35 mouse cellular contexts compared by ENCODE assay signal in genomic region chr3:63511316-63511715, GRCm38 (mm10). TPM values are rescaled to one million over a fixed set of nuclear protein-coding genes. Genes with fewer than 3 reads are reported as not detected.
DNase-seq lines count a peak whose midpoint lies in the region; ATAC-seq lines count a peak whose summit lies in the region.
"Had no signal": no experiment of that assay in that cellular context is flagged by ENCODE, and none has a peak within 500 bp of the region (broad histone marks: within the 10 kb centered on the region; RNA-seq: fewer than 3 reads in every experiment).

No protein-coding gene starts in this region.

- 83% methylated on average over 6 of the region's 6 CpGs for whole genome bisulfite sequencing in heart, embryonic 10.5 days
- WGBS in heart, embryonic 12.5 days, result 78% methylated on average over 6 of the region's 6 CpGs

- no peaks in the 10 kb centered on the region for H3K36me3 ChIP-seq in heart, embryonic 10.5 days
- no peaks in the 10 kb centered on the region for H3K36me3 ChIP-seq in heart, embryonic 12.5 days
- H3K36me3 ChIP-seq: embryonic facial prominence, embryonic 10.5 days; embryonic facial prominence, embryonic 13.5 days; forebrain, embryonic 12.5 days; forebrain, embryonic 15.5 days; G1E; hindbrain, embryonic 12.5 days; hindbrain, embryonic 15.5 days; intestine, embryonic 15.5 days; kidney, embryonic 15.5 days had no signal

- H3K4me3 ChIP-seq in heart, embryonic 10.5 days, result no peak overlapping the region
- no peak overlapping the region for H3K4me3 ChIP-seq in heart, embryonic 12.5 days
- H3K4me3 ChIP-seq: embryonic facial prominence, embryonic 10.5 days; embryonic facial prominence, embryonic 13.5 days; erythroblast, embryonic 14.5 days; forebrain, embryonic 12.5 days; forebrain, embryonic 15.5 days; gastrocnemius, adult 2 months; hindbrain, embryonic 12.5 days; hindbrain, embryonic 15.5 days; intestine, embryonic 15.5 days; kidney, embryonic 15.5 days had no signal

- no peaks in the 10 kb centered on the region for H3K4me1 ChIP-seq in heart, embryonic 10.5 days
- H3K4me1 ChIP-seq in heart, embryonic 12.5 days (replicated peaks), result no peaks in the 10 kb centered on the region
- H3K4me1 ChIP-seq: embryonic facial prominence, embryonic 10.5 days; embryonic facial prominence, embryonic 13.5 days; forebrain, embryonic 12.5 days; forebrain, embryonic 15.5 days; hindbrain, embryonic 12.5 days; hindbrain, embryonic 15.5 days; intestine, embryonic 15.5 days; kidney, embryonic 15.5 days had no signal

- DNase-seq in heart, adult 11 months, result peak; percentile 92
- DNase-seq in heart, embryonic 10.5 days (ENCODE audit: low spot score), result no peak
- DNase-seq in heart, adult 8-10 months (ENCODE audit: low spot score), result peak; percentile 47
- DNase-seq in heart, postnatal 14 days, result peak; percentile 20 to 22
- no peak for DNase-seq in layer of hippocampus, postnatal 14 days (ENCODE audit: low spot score in 2 of 2)
- DNase-seq in embryo, embryonic 11 days, result no peak
- DNase-seq: adrenal gland, postnatal 10 days; adrenal gland, postnatal 36 days; B cell, adult 2 months; cerebellum, adult 11 months; cerebellum, adult 2 months; cerebellum, adult 9-11 months; cerebellum, postnatal 25 days; gastrocnemius, adult 2 months; gastrocnemius, postnatal 14 days; kidney, adult 11 months; kidney, adult 8-10 months had no signal

- H3K9me3 ChIP-seq in heart, embryonic 10.5 days, result no peaks in the 10 kb centered on the region
- H3K9me3 ChIP-seq in heart, embryonic 12.5 days (replicated peaks), result no peaks in the 10 kb centered on the region
- H3K9me3 ChIP-seq: embryonic facial prominence, embryonic 10.5 days; embryonic facial prominence, embryonic 13.5 days; forebrain, embryonic 12.5 days; forebrain, embryonic 15.5 days; G1E; hindbrain, embryonic 12.5 days; hindbrain, embryonic 15.5 days; intestine, embryonic 15.5 days; kidney, embryonic 15.5 days had no signal

- no peak overlapping the region for H3K27ac ChIP-seq in heart, embryonic 10.5 days
- no peak overlapping the region for H3K27ac ChIP-seq in heart, embryonic 12.5 days (ENCODE audit: poor library complexity, severe bottlenecking)
- H3K27ac ChIP-seq: embryonic facial prominence, embryonic 10.5 days; embryonic facial prominence, embryonic 13.5 days; forebrain, embryonic 12.5 days; forebrain, embryonic 15.5 days; gastrocnemius, adult 2 months; hindbrain, embryonic 12.5 days; hindbrain, embryonic 15.5 days; intestine, embryonic 15.5 days; kidney, embryonic 15.5 days had no signal

- intact Hi-C loops in heart, postnatal 14 days (cut with DNase I), result no loop called here

- no peak overlapping the region for H3K9ac ChIP-seq in heart, embryonic 12.5 days
- H3K9ac ChIP-seq: embryonic facial prominence, embryonic 13.5 days; forebrain, embryonic 12.5 days; forebrain, embryonic 15.5 days; hindbrain, embryonic 12.5 days; hindbrain, embryonic 15.5 days; intestine, embryonic 15.5 days; kidney, embryonic 15.5 days had no signal

- no peaks in the 10 kb centered on the region for H3K27me3 ChIP-seq in heart, embryonic 10.5 days (ENCODE audit: insufficient read depth, poor library complexity, severe bottlenecking)
- H3K27me3 ChIP-seq in heart, embryonic 12.5 days (replicated peaks), result no peaks in the 10 kb centered on the region
- H3K27me3 ChIP-seq: CH12.LX; embryonic facial prominence, embryonic 13.5 days; forebrain, embryonic 12.5 days; forebrain, embryonic 15.5 days; hindbrain, embryonic 12.5 days; hindbrain, embryonic 15.5 days; intestine, embryonic 15.5 days; kidney, embryonic 15.5 days; Patski had no signal

- no peak overlapping the region for H3K4me2 ChIP-seq in heart, embryonic 12.5 days
- H3K4me2 ChIP-seq: embryonic facial prominence, embryonic 13.5 days; forebrain, embryonic 12.5 days; forebrain, embryonic 15.5 days; hindbrain, embryonic 12.5 days; hindbrain, embryonic 15.5 days; intestine, embryonic 15.5 days; kidney, embryonic 15.5 days had no signal

- ATAC-seq in heart, embryonic 12.5 days (ENCODE audit: insufficient number of reproducible peaks, low FRiP score), result no peak
- ATAC-seq: forebrain, embryonic 15.5 days; intestine, embryonic 15.5 days; Patski had no signal

RNA-seq across cellular contexts. Expression of gene Gm34302, which starts 27.6 kb away (rescaled TPM):
- 0.90 and 1.1 TPM in 2 replicates for polyA plus RNA-seq in heart, embryonic 10.5 days (2016; fragmentation: Nextera tagmentation; extraction: Ambion mirVana)
- 1,000 to 10,000 TPM; 1,239 to 2,049 (median 1,626) TPM for total RNA-seq in heart, adult 8-10 months (2022)
- not detected in 2 replicates for polyA plus RNA-seq in heart, embryonic 12.5 days (2016; fragmentation: Nextera tagmentation; extraction: Ambion mirVana)
- total RNA-seq in heart, postnatal 14 days (2021), result 100 to 1,000 TPM; 303 to 346 TPM
- not detected for total RNA-seq in layer of hippocampus, postnatal 14 days (2021)
- total RNA-seq: adrenal gland, adult 18-20 months; adrenal gland, postnatal 36 days; CH12.LX; common myeloid progenitor, adult 5-6 weeks; G1E; hematopoietic stem cell, adult 5-6 weeks had no signal
- polyA plus RNA-seq: cerebellum, adult 2 months; embryonic facial prominence, embryonic 10.5 days; embryonic facial prominence, embryonic 13.5 days; erythroblast, embryonic 14.5 days; forebrain, embryonic 12.5 days; forebrain, embryonic 15.5 days; G1E; gonadal fat pad, adult 2 months; heart, embryonic 14.5 days; hindbrain, embryonic 12.5 days; hindbrain, embryonic 15.5 days; intestine, embryonic 15.5 days; kidney, embryonic 15.5 days; Patski had no signal

Comparison
In these comparisons a context has a peak if more than half of its experiments do, and no peak if none do; other contexts are left out.
1. DNase-seq: peak in heart, adult 11 months (single experiment), heart, adult 8-10 months (single experiment) and heart, postnatal 14 days (2 of 2); none in heart, embryonic 10.5 days (single experiment), layer of hippocampus, postnatal 14 days (0 of 2) and embryo, embryonic 11 days (single experiment).
2. RNA of gene Gm34302, which starts 27.6 kb away (total RNA-seq): 1,239 to 2,049 TPM in heart, adult 8-10 months and 303 to 346 TPM in heart, postnatal 14 days; not detected in layer of hippocampus, postnatal 14 days; every median in the first group is over 100 times any median in the second.